Mouse (Mus musculus) neural tube, embryonic 10.5 days (tissue): Measurements from ENCODE around the gene Hnrnpf.

Experiments
- DNase-seq: peaks from one replicate; pipeline ENCODE4 v3.0.0-alpha.2; 2017; ENCODE audit warnings: low spot score; ENCODE audit errors: extremely low spot score

The Hnrnpf gene

DNA sequence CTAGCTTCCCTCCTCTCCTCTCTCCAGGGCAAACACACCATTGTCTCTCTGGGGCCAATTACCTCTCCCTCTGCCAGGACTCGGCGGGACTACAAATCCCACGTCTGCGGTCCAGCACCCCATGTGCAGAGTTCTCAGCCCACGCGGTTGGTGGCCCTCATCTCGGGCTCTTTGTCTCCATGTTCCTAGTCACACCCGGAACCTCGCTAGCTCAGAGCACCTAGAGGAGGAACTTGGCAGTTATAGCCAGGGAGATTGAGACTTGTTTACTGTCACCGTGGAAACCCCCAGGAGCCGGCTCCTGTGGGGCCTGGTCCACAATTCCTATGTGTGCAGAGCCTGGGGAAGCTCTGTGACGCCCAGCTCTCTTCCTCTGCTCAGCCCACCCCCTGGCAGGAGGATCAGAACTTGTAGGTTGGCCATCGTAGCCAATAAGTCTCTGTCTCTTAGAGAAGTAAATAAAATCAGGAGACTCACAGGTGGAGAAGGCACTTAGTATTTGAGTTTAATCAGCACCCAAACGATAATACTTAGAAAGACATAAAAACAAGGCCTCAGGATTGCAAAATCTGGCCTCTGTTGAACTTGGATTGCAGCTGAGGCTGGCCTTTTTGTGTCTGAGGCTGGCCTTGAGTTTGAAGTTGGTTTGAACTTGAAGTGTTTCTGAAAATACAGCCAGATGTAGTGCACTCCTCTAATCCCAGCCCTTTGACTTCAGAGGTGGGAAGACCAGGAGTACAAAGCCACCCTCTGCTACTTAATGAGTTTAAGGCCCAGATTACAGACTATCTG, 8.6 kb upstream of the Hnrnpf start:
- DNase-seq: no peak

DNA sequence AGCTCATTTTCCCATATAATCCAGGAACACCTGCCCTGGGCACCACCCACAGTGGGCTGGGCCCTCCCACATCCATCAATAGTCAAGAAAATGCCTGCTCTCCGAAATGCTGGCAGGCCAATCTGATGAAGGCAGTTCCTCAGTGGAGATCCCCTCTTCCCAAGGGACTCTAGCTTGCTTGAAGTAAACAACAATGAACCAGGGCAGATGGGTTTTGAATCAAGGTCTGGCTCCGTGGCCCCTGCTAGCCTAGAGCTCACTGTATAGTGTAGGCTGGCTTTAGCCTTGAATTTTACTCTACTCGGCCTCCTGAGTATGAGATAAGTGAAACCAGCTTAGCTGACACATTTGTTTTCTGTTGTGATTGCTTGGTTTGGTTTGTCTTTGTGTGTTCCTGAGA, 7.7 kb upstream of the Hnrnpf start:
- no peak for DNase-seq

DNA sequence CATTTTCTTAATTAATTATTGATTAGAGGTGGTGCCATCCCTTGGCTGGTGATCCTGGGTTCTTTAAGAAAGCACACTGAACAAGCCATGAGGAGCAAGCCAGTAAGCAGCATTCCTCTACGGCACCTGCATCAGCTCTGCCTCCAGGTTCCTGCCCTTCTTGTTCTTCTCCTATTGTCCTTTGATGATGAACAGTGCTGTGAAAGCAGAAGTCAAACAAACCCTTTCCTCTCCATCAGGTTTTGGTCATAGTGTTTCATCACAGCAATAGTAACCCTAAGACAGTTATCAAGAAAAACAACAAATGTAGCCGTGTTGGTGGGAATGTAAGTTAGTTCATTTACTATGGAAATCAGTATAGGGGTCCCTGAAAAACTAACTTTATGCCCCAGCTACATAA, 6.7 kb upstream of the Hnrnpf start:
- no peak for DNase-seq

DNA sequence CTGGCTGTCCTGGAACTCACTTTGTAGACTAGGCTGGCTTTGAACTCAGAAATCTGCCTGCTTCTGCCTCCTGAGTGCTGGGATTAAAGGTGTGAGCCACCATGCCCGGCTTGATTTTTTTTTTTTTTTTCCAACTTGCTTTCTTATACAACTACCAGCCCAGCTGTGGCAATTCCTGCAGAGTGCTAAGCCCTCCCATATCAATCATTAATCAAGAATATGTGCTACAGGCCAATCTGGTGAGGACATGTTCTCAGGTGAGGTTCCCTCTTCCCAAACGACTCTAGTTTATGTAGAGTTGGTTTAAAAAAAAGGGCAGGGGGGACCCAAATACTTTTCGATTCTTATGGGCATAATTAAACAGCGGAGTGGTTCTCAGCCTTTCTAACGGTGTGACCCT, 2.3 kb upstream of the Hnrnpf start:
- no peak for DNase-seq

DNA sequence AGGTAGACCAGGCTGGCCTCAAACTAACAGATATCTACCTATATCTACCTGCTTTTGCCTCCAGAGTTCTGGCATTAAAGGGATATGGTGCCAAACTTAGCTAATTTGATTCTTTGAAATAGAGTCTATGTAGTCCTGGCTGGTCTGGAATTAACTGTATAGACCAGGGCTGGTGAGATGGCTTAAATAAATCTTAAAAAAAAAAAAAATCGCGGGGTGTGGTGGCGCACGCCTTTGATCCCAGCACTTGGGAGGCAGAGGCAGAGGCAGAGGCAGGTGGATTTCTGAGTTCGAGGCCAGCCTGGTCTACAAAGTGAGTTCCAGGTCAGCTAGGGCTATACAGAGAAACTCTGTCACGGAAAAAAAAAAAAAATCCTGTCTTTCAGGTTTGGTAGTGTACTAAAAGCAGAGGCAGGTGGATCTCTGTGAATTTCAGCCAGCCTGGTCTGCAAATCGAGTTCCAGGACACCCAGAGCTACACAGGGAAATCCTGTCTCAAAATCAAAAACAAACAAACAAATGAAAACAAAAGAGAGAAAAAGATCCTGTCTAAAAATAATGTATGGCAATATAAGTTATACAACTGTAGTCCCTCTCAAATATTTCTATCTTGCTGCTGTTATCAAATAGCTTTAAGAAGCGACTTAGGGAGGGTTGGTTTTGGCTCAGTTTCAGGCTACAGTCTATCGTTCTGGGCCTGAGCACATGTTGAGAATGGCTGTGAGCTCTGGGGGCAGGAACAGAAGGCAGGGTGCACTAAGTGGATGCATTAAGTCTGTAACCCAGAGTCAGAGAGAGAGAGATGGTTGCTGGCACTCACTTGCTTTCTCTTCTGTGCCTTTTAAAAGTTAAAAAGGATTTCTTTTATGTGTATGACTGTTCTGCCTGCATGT, 1.6 kb downstream of the Hnrnpf start:
- DNase-seq: no peak

DNA sequence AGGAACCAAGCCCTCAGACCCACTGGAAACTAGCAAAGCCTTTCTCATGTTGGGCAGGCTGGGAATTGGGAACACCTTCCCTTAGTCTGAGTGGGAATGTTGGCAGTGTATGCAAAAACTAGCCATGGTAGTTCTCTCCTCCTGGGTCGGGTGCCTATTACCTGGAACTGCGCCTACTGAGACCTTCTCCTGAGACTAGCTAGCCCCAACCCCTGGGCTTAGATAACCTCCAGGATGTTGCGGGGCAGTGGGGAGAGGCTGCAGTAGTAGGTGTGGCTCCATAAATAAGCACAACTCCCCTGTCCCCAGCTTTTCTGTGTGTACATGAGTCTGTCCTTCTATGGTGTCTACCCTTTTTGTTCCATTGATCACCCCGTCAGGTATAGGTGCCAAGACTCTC, 2.4 kb downstream of the Hnrnpf start:
- DNase-seq: no peak

DNA sequence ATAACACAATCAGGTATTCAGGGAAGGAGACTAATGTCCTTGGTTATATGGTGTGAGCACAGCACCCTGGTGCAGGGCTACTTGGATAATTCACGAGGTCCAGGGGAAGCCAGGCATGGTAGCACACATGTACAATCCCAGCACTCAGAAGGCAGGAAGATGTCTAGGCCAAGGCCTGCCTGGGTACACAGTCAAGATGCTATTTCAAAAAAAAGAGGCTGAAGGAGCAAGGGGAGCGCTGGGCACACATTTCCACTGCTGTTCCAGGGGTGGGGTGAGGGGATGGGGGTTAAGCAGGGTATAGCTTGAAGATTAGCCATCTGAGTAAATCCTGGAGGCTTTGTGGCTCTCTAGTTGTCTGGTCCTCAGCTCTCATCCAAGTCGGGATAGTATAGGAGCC, 3.7 kb downstream of the Hnrnpf start:
- no peak for DNase-seq

DNA sequence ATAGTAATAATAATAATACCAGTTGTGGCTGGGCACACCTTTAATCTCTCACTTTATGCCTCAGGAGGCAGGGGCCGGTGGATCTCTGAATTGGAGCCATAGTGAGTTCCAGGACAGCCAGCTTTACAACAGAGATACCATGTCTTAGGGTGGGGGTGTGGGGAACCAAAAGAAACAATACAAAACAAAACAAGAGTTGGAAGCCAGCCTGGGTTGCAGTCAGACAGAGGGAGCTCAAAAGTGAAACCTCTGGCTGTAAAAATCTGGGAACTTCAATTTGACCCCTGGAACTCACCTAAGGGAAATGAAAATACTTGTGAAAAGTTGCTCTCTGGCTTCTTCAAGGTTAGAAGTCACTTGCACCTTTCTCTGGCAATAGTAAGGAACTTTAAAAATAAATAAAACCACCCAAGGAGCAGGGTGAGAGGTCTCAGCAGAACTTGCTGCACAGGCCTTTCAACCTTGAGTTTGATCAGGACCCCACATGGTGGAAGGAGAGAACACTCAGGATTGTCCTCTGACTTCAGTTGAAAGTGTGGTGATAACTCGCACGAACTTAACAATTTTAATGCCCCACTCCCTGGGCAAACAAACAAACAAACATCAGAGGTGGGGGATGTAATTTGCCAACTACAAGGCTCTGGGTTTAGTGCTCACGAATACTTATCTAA, 5.3 kb downstream of the Hnrnpf start:
- no peak for DNase-seq

DNA sequence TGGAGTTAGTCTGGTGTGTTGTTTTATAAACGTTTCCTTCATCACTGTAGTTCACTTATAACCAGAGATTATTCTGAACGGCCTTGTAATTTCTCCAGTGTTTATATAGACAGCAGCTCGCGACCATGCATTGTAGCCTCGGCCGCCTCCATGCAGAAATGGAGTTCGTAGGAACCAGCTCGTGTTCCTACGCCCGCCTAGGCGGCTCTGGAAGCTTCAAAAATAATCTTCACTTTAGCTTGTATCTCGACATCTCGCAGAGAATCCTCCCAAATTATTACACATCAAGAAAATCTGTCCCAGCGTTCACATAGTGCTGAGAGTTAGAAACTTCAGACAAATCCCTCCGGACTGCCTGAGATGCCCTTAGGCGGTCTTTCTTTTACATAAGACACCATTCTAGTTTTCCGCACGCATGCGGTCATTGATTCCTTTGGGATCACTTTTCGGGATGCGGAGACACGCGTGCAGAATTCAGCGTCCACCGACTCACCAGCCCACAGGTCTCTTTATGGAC, 5.9 kb downstream of the Hnrnpf start:
- DNase-seq: no peak

DNA sequence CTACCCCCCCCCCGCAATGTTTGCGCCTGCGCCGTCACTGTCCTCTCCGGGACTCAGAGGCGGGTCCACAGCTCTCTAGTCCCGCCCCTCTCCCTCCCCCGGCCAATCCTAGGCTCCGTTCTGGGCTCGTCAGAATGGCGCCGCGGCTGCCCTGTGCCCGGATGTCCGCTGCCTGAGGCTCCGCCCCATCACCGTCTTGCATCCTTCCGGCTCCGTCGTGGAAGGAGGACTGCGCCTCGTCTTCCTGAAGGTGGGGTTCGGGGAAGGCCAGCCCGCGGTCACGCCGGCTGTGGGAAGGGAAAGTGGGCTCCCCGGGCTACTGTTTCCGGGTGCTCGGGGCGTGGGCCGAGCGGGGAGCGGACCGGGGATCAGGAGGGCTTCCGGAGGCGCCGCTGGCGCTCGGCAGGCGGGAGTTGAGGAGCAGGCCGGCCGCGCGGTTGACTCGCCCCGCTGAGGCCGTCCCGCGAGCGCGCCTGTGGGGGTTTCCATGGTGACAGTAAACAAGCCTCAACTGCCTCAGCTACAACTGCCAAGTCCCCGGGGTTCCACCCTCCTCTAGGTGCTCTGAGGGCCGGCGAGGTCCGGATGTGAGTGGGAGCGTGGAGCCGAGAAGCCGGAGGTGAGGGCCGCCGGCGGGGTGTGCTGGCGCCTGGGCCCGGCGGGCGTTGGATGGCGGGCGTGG, 6.6 kb downstream of the Hnrnpf start:
- peak; percentile 98 for DNase-seq

DNA sequence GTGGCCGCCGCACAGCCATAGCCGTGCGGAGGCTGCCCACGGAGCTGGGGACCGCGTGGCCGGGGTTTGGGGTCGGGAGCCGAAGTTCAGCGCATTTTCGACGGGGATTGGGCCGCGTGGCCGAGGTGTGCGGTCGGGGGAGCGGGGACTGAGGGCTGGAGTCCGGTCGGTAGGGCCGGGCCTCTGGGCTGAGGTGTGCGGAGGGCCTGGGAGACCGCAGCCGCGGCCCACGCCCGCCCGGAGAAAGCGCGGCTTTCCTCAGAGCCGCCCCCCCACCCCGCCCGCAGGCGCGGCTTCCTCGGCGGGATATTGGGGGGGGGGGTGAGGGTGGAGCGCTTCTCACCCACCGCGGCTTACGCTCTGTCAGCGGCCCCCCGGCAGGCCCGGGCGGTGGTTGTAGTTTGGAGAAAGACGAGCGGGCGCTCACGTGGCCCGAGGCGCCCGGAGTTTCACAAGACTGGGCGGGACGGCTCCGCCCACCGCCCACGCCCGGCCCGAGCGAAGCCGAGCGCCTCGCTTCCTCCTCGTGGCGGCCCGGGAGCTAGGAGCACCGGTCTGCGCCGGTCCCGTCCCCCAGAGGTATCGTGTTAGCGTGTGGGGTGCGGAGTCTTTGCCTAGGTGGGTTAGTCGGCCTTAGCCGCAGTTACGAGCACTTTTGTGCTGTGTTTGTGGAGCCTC, 7.3 kb downstream of the Hnrnpf start:
- peak; percentile 86 for DNase-seq

DNA sequence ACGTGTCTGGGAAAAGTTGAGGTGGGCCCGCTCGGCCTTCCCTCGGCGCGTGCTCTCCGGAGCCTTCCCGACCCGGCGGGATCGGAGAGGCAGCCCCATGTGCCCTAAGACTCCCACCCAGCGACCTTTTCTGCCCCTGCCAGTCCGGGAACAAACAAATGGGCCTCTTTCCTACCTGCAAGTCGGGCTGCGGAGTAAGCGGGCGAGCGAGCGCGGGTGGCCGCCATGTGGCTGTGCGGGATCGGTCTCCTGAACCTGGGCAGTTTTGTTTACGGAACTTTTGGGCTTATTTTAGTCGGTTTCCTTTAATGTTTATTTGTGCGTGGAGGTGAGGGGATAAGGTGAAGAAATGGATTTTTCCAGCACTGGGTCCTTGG, 7.8 kb downstream of the Hnrnpf start:
- DNase-seq: no peak

DNA sequence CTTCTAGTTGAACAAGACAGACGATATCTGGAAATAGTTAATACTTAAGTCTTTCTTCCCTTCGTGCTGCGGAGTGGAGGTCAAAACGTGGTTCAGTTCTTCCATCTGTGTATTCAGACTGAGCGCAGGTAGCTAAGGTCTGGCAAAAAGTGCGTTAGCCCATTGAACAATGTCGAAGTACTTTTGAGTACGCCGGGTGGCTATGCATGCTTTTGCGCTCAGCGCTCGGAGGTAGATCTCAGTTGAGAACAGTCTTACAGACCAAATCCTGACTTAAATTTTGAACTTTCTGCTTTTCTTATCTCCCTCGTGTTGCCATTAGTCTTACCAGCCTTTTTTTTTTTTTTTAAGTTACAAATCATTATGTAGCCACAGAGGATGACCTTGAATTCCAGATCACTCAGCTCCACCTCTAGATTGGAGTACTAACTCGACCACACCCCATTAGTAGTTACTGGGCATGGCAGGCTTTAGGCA, 8.3 kb downstream of the Hnrnpf start:
- peak; percentile 29 for DNase-seq

DNA sequence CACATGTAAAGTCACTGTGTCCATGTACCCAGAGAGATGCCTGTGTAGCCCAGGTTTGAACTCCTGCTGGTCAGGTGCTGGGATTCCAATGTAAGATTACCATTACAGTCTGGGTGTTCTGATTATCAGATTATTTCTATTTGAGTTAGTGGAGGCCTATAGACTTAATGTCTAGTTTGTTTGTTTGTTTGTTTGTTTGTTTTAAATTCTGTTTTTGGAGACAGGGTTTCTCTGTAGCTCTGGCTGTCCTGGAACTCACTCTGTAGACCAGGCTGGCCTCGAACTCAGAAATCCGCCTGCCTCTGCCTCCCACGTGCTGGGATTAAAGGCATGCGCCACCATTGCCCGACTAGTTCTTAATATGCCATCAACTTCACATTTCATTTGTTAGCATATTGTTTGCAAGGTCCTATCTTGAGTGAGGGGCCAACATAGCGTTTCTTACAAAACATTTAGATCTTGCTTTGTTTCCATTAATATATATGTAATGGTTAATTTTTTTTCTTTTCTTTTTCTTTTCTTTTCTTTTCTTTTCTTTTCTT, 10.1 kb downstream of the Hnrnpf start:
- DNase-seq: no peak

DNA sequence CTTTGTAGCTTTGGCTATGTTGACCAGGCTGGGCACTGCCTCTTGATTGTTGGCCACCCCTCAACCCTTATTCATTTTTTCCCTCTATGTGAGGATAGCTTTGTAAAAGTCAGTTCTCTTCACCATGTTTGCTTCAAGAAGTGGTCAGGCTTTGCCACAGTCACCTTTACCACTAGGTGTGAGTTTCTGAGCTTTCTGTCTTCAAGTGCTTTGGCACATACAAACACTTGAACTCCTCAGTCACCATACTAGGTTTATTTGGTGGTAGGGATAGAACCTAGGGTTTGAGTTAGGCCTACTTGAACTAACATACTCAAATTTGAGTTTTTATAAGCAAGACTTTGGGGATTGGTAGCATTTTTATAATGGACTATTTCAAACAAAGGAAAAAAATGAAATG, 14.4 kb downstream of the Hnrnpf start:
- no peak for DNase-seq

DNA sequence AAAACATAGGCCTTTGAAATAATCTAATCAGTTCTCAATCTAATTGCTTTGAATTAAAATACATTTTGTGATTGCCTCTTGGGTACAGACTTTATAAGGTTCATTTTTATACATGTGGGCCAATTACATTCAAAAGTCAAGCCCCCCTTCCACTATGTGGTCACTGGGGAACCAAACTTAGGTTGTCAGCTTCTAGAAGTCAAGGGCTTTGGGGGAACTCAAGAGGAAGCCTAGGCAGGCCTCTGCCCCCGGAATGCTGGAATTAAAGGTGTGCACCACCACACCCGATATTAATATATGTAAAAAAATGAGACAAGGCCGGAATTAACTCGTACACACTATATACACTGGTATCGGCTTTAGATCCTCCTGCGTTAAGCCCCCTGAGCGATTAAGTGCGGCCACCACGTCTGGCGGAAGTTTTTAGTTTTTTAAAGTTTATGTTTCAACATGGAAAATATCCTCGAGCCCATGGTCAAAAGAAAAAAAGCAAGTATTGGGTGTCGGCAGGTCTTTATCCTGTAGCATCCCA, 16.1 kb downstream of the Hnrnpf start:
- DNase-seq: no peak

DNA sequence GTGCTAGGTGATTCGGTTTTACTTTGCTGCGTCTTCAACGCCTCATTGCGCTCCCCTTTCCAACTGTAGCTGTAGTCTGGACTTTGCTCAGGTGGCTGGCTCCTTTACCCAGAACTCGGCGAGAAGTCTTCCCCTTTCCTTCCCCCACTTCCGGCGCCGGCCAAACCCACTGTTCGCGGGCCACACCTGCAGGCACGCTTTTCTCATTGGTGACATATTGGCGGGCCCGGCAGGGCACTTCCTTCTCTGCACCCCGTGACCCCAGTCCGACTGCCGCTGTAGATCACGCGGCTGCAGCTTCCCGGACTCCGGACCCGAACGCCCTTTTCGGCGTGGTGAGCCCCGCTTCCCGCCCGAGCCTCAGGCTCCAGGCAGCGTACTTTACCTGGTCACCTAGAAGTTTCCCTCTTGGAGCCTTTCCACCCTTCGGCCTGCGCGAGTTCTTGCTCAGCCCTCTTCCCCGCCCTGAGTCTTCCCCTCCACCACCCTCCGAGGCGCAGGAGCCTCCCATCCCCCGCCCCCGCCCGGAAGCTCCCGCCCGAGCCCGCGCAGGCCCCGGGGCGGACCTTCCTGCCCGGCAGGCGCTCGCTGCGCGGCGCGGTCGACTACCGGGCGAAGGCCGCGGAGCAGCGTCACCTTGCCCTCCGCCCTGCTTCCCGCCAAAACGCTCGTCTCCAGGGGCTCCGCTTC, 16.8 kb downstream of the Hnrnpf start:
- peak; percentile 86 for DNase-seq

DNA sequence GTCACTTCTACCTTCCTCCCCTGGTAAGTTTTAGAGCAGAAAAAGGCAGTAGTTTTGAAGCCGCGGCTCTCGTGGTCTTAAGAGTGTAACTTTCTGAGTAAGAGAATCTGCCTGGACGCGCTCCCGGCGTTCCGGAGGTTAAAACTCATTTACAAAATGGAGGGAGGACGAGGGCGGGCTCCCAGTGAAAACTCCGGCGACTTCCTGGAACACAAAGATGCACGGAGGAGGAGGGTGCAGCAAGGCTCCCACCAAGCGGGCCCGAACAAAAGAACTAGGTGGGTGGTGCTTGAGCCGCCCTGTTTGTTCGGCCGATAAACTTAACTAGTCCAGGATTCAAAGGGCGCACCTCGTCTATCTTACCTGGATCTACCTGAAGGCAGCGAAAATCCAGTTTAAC, 17.5 kb downstream of the Hnrnpf start:
- peak; percentile 68 for DNase-seq

DNA sequence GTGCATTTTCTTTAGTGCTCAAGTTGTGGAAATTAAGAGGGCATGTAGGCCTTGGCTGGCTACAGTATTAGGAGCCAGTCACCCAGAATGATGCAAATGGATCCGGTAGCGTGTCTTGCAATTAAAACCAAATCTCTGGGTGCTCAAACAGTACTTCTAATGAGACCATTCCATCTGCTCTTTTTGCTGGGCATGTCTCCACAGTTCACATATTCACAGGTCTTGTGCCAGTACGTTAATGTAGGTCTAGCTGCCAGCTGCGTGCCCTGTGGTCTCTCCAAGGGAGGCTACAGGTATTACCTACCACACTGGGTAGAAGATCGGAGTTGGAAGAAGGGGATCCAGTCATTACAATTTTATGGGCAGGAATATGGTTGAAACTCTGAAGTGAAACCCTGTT, 17.9 kb downstream of the Hnrnpf start:
- DNase-seq: no peak
